Mouse (Mus musculus) megakaryocyte progenitor cell, adult 5-6 weeks (primary cell): Measurements from ENCODE around the gene Trappc6a. TPM values are rescaled to one million over a fixed set of nuclear protein-coding genes. Genes with fewer than 3 reads are reported as not detected.

Experiments used
- ATAC-seq: replicated peaks from 2 replicates; pipeline ENCODE4 v1.8.0; 2016; ENCODE audit warnings: mild to moderate bottlenecking, moderate TSS enrichment, inconsistent platforms; ENCODE audit not compliant: poor library complexity
- total RNA-seq, 2 experiments: library from RNA; stranded (forward) in 1 of 2; stranded (reverse) in 1 of 2; fragments of 157-497, 149-512 nt in 1 of 2; fragments of 200-1000 nt in 1 of 2; gene quantifications; 2 replicates each; pipeline versions ENCODE4 v1.2.3 to v1.2.4; 2015 to 2017

The Trappc6a gene
- 55.2 and 58.3 TPM in 2 replicates for total RNA-seq (2015)
- 26.1 and 39.5 TPM in 2 replicates for total RNA-seq (2017)

GRCm38 (mm10) chr7:19508150-19508923, at the start of gene Trappc6a, which contains the start of gene Bloc1s3:
TSS of gene Trappc6a (plus strand) at chr7:19508395.
TSS of gene Bloc1s3 (minus strand) at chr7:19508367.
- ATAC-seq, result peak; percentile 84

GRCm38 (mm10) chr7:19458591-19459111, 49.5 kb upstream of the Trappc6a start, which contains the start of gene Mark4:
TSS of gene Mark4 (minus strand) at chr7:19458821.
- ATAC-seq, result peak; percentile 65

- ATAC-seq, result no peak
Observed at GRCm38 (mm10) chr7:19459144-19459870, 48.9 kb upstream of the Trappc6a start.

GRCm38 (mm10) chr7:19460500-19460899, 47.7 kb upstream of the Trappc6a start:
- no peak for ATAC-seq

- ATAC-seq, result peak; percentile 63
Observed at GRCm38 (mm10) chr7:19461488-19461887, 46.7 kb upstream of the Trappc6a start.

- ATAC-seq, result no peak
Observed at GRCm38 (mm10) chr7:19462443-19462842, 45.8 kb upstream of the Trappc6a start.

- no peak for ATAC-seq
Observed at GRCm38 (mm10) chr7:19462884-19463381, 45.3 kb upstream of the Trappc6a start, which contains the start of gene Exoc3l2. TSS of gene Exoc3l2 (plus strand) at chr7:19463331.

- ATAC-seq, result no peak
Observed at GRCm38 (mm10) chr7:19464367-19465307, 43.6 kb upstream of the Trappc6a start.

- no peak for ATAC-seq
Observed at GRCm38 (mm10) chr7:19466602-19467145, 41.5 kb upstream of the Trappc6a start.

GRCm38 (mm10) chr7:19467638-19468037, 40.6 kb upstream of the Trappc6a start:
- peak; percentile 32 for ATAC-seq

- ATAC-seq, result peak; percentile 64
Observed at GRCm38 (mm10) chr7:19468279-19468678, 39.9 kb upstream of the Trappc6a start.

GRCm38 (mm10) chr7:19469404-19469803, 38.8 kb upstream of the Trappc6a start:
- ATAC-seq, result no peak

- no peak for ATAC-seq
Observed at GRCm38 (mm10) chr7:19470308-19470707, 37.9 kb upstream of the Trappc6a start.

GRCm38 (mm10) chr7:19472403-19472802, 35.8 kb upstream of the Trappc6a start:
- ATAC-seq, result peak; percentile 54

- ATAC-seq, result peak; percentile 68
Observed at GRCm38 (mm10) chr7:19473875-19474443, 34.2 kb upstream of the Trappc6a start.

- ATAC-seq, result peak; percentile 32; the same call in 1 of the 2 replicates
Observed at GRCm38 (mm10) chr7:19477084-19477483, 31.1 kb upstream of the Trappc6a start.

GRCm38 (mm10) chr7:19477624-19478384, 30.4 kb upstream of the Trappc6a start:
- no peak for ATAC-seq

- no peak for ATAC-seq
Observed at GRCm38 (mm10) chr7:19483281-19483680, 24.9 kb upstream of the Trappc6a start.

- peak; percentile 44; the same call in 1 of the 2 replicates for ATAC-seq
Observed at GRCm38 (mm10) chr7:19485488-19485887, 22.7 kb upstream of the Trappc6a start.
